Mouse (Mus musculus) ES-Bruce4 (cell line): ENCODE data around the gene Cmklr1.

ENCODE experiments used
- CTCF ChIP-seq: IDR thresholded peaks from one replicate; pipeline ENCODE4 v1.8.1; 2011; ENCODE audit warnings: low read depth, low read length
- EP300 ChIP-seq: IDR thresholded peaks from 2 replicates; pipeline ENCODE4 v1.6.1; 2011; ENCODE audit warnings: low read depth, low read length; ENCODE audit not compliant: insufficient read depth

- no peak for TF ChIP-seq CTCF
- TF ChIP-seq EP300, result no peak
These were observed 49.4 kb downstream of the Cmklr1 start for GRCm38 (mm10) chr5:113600803-113601202.
